Mouse (Mus musculus): ENCODE results near the gene Nudcd2. TPM values are rescaled to one million over a fixed set of nuclear protein-coding genes. Genes with fewer than 3 reads are reported as not detected.
"Not testable (repeated sequence)": the region's sequence is repeated elsewhere in the genome, so short reads cannot be mapped to it uniquely, and the experiment has no call there.

Gene Nudcd2
- total and polyA plus RNA-seq, 2 experiments from 2014 or later: 29.0 to 56.3 TPM

- ATAC-seq (peak; percentile 54), DNase-seq (peak; percentile 80)
- peaks cover 7% of the 10 kb centered on the region for H3K4me1 ChIP-seq (ENCODE audit: insufficient read depth)
- no peaks in the 10 kb centered on the region for H3K9me3 ChIP-seq (ENCODE audit: low read length)
- peak overlapping the region; percentile 80 for H3K4me2 ChIP-seq (ENCODE audit: low read depth)
- peak overlapping the region; percentile 84 for H3K27ac ChIP-seq (ENCODE audit: low read depth, low read length)
- no peaks in the 10 kb centered on the region for H3K36me3 ChIP-seq (ENCODE audit: insufficient read depth)
- H3K27me3 ChIP-seq (ENCODE audit: insufficient read depth, low read length): no peaks in the 10 kb centered on the region
- WGBS: 2% methylated on average over 31 of the region's 31 CpGs
- peak overlapping the region; percentile 66 for H3K9ac ChIP-seq
- no peak for TF ChIP-seq CTCF (IDR thresholded peaks at IDR 0.05; ENCODE audit: low read depth)
- peak overlapping the region; percentile 78 for H3K4me3 ChIP-seq (ENCODE audit: low read depth, low read length)
Measured at GRCm38 (mm10) chr11:40694311-40695087, 39.0 kb upstream of the Nudcd2 start.

DNA sequence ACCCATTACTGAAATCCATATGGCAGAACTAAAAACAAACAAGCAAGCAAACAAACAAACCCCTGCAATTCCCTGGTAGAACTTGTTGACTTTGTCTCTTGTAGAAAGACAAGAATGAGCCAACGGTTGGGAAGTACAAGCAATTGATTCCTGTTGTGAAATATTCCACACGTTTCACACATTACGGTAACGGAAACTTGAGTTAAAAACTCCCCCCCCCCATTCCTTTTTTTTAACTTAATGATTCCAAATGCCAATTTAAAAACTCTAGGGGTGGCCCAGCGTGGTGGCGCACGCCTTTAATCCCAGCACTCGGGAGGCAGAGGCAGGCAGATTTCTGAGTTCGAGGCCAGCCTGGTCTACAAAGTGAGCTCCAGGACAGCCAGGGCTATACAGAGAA is 38.4 kb upstream of the Nudcd2 start, which contains the start of gene Mat2b:
Gene Mat2b (minus strand): TSS at position 101 of the 400 bp plus-strand sequence.
- H3K9me3 ChIP-seq (ENCODE audit: low read length): no peaks in the 10 kb centered on the region
- H3K27ac ChIP-seq (ENCODE audit: low read depth, low read length): peak within 1 kb of the TSS; percentile 84
- 81% methylated on average over 9 of the region's 9 CpGs for WGBS
- peak within 1 kb of the TSS; percentile 78 for H3K4me3 ChIP-seq (ENCODE audit: low read depth, low read length)
- no peaks in the 10 kb centered on the region for H3K27me3 ChIP-seq (ENCODE audit: insufficient read depth, low read length)
- TF ChIP-seq CTCF (IDR thresholded peaks at IDR 0.05; ENCODE audit: low read depth): no peak
- no peak for DNase-seq
- peak within 1 kb of the TSS; percentile 80 for H3K4me2 ChIP-seq (ENCODE audit: low read depth)
- H3K9ac ChIP-seq: peak within 1 kb of the TSS; percentile 66
- H3K36me3 ChIP-seq (ENCODE audit: insufficient read depth): no peaks in the 10 kb centered on the region
- ATAC-seq: no peak
- peaks cover 7% of the 10 kb centered on the region for H3K4me1 ChIP-seq (ENCODE audit: insufficient read depth)

GRCm38 (mm10) chr11:40709899-40710298 is 23.6 kb upstream of the Nudcd2 start:
- DNase-seq; H3K36me3 ChIP-seq (ENCODE audit: insufficient read depth); H3K4me2 ChIP-seq (ENCODE audit: low read depth); H3K4me3 ChIP-seq (ENCODE audit: low read depth, low read length); H3K9ac ChIP-seq; H3K4me1 ChIP-seq (ENCODE audit: insufficient read depth); H3K27me3 ChIP-seq (ENCODE audit: insufficient read depth, low read length); H3K9me3 ChIP-seq (ENCODE audit: low read length); H3K27ac ChIP-seq (ENCODE audit: low read depth, low read length); ATAC-seq: not testable (repeated sequence)
- WGBS: 85% methylated on average over 6 of the region's 6 CpGs

DNA sequence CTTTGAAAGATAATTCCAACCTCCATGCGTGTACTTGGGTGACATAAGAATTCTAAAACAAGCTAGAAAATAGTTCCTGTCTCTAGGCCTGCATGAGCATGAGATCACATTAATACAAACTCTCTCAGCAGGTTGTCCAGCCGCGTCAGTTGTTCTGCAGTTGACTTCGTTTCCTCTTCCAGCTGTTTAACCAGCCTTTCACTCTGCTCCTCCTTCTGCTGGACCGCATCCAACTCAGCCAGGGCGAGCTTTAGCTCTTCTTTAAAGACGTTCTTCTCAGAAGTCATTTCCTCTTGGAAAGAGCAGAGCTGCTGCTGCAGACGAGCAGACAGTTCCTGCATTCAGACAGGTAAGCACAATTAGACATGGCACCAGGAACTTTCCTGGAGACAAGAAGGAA is 19.6 kb upstream of the Nudcd2 start:
- ATAC-seq: no peak
- no peak overlapping the region for H3K4me2 ChIP-seq (ENCODE audit: low read depth)
- H3K9me3 ChIP-seq (ENCODE audit: low read length): no peaks in the 10 kb centered on the region
- 70% methylated on average over 8 of the region's 8 CpGs for WGBS
- TF ChIP-seq CTCF (IDR thresholded peaks at IDR 0.05; ENCODE audit: low read depth): no peak
- H3K36me3 ChIP-seq (ENCODE audit: insufficient read depth): no peaks in the 10 kb centered on the region
- H3K4me3 ChIP-seq (ENCODE audit: low read depth, low read length): no peak overlapping the region
- no peaks in the 10 kb centered on the region for H3K4me1 ChIP-seq (ENCODE audit: insufficient read depth)
- H3K27ac ChIP-seq (ENCODE audit: low read depth, low read length): no peak overlapping the region
- no peaks in the 10 kb centered on the region for H3K27me3 ChIP-seq (ENCODE audit: insufficient read depth, low read length)
- no peak for DNase-seq
- no peak overlapping the region for H3K9ac ChIP-seq

- no peak overlapping the region for H3K27ac ChIP-seq (ENCODE audit: low read depth, low read length)
- H3K4me2 ChIP-seq (ENCODE audit: low read depth): no peak overlapping the region
- H3K9ac ChIP-seq: no peak overlapping the region
- DNase-seq (peak; percentile 33), ATAC-seq (peak; percentile 48; the same call in 1 of the 2 replicates)
- TF ChIP-seq CTCF (IDR thresholded peaks at IDR 0.05; ENCODE audit: low read depth): peak; percentile 45
- no peaks in the 10 kb centered on the region for H3K9me3 ChIP-seq (ENCODE audit: low read length)
- 90% methylated on average over 5 of the region's 5 CpGs for WGBS
- no peaks in the 10 kb centered on the region for H3K27me3 ChIP-seq (ENCODE audit: insufficient read depth, low read length)
- no peak overlapping the region for H3K4me3 ChIP-seq (ENCODE audit: low read depth, low read length)
- no peaks in the 10 kb centered on the region for H3K4me1 ChIP-seq (ENCODE audit: insufficient read depth)
- H3K36me3 ChIP-seq (ENCODE audit: insufficient read depth): no peaks in the 10 kb centered on the region
Measured at GRCm38 (mm10) chr11:40715524-40715923, 17.9 kb upstream of the Nudcd2 start.

DNA sequence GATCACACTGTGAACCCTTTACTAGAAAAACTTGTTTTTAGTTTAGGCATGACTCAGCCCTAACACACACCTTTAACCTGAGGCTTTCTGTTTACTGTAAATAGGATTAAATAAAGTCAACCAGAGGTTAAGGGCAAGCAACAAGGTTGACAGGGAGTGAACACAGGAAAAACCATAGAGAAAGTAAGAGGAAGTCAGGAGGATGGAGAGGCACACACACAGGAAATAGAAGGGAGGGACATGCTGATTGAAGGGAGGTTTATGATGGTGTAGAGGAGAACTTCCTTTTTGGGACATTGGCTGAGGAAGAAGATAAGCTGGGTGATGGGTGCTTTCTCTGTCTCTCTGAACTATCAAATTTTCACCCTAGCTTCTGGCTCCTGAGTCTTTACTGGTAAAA is 15.1 kb upstream of the Nudcd2 start:
- no peak overlapping the region for H3K4me3 ChIP-seq (ENCODE audit: low read depth, low read length)
- H3K27me3 ChIP-seq (ENCODE audit: insufficient read depth, low read length): no peaks in the 10 kb centered on the region
- H3K36me3 ChIP-seq (ENCODE audit: insufficient read depth): no peaks in the 10 kb centered on the region; the same call in 1 of the 2 replicates
- DNase-seq (no peak), ATAC-seq (no peak)
- H3K9me3 ChIP-seq (ENCODE audit: low read length): no peaks in the 10 kb centered on the region
- H3K9ac ChIP-seq: no peak overlapping the region
- no peak for TF ChIP-seq CTCF (IDR thresholded peaks at IDR 0.05; ENCODE audit: low read depth)
- no peak overlapping the region for H3K27ac ChIP-seq (ENCODE audit: low read depth, low read length)
- H3K4me2 ChIP-seq (ENCODE audit: low read depth): no peak overlapping the region
- H3K4me1 ChIP-seq (ENCODE audit: insufficient read depth): no peaks in the 10 kb centered on the region

GRCm38 (mm10) chr11:40732997-40733338 is 499 bp upstream of the Nudcd2 start:
- Histone ChIP-seq H3K27me3 (ENCODE audit: insufficient read depth, low read length) (no peaks in the 10 kb centered on the region), H3K4me3 (ENCODE audit: low read depth, low read length) (peak overlapping the region; percentile 90), H3K4me1 (ENCODE audit: insufficient read depth) (peaks cover 8% of the 10 kb centered on the region; the same call in 1 of the 2 replicates), H3K9ac (no peak overlapping the region), H3K36me3 (ENCODE audit: insufficient read depth) (peaks cover 16% of the 10 kb centered on the region), H3K9me3 (ENCODE audit: low read length) (no peaks in the 10 kb centered on the region), H3K27ac (ENCODE audit: low read depth, low read length) (no peak overlapping the region), H3K4me2 (ENCODE audit: low read depth) (peak overlapping the region; percentile 68)
- under 1% methylated on average over 14 of the region's 14 CpGs for WGBS
- ATAC-seq (peak; percentile 2; the same call in 1 of the 2 replicates), DNase-seq (no peak)
- TF ChIP-seq CTCF (IDR thresholded peaks at IDR 0.05; ENCODE audit: low read depth): no peak

Measured in forebrain, postnatal 0 days (tissue).